Mouse (Mus musculus): ENCODE results near the gene Dbnl.

Gene Dbnl

DNA sequence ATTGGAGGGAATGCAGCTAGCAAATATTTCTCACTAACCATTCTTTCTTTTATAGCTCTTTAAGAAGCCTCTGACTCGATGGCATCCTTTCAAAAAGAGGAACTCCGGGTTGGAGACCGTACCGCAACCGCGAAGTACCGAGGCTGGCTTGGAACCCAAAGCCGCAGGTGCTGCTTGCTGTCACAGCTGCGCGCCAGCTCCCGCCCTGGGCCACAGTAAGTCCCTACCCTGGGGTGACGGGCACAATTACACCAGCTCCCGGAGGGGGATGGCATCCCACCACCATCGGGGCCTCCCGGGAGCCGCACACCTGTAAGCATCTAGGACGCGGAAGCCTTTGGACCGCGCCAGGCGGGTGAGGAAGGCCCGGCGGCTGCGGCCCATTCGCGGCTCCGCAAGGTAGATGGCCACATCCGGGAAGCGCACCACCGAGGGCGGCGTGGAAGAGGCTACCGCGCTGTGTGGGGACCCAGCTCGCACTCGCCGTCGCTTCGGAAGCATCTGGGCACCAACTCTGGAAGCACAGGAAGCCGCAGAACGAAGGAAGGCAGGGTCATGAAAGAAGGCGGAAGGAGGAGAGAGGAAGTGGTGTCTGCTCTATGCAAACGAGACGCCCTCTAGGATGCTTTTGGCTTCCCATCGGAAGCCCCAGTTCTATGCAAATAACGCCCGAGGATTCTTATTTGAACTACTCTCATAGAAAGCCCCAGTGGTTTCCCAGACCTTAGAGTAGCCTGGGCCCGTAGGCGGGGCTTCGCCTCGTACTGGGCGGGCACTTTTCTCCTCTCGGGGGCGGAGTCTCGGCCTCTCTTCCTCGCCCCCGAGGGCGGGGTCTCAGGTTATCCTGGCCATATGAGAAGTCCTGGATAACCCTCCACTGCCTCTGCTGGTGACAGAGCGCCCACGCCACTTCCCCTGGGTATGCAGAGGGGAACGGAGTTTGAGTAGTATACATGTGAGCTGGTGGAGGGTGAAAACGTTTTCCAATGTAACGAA is 49.3 kb downstream of the Dbnl start, which contains the start of gene Polm:
Gene Polm, minus strand, starts transcription at position 766 of the 996 bp plus-strand sequence.
- in situ Hi-C loops (cut with MseI, MboI): no loop called here

DNA sequence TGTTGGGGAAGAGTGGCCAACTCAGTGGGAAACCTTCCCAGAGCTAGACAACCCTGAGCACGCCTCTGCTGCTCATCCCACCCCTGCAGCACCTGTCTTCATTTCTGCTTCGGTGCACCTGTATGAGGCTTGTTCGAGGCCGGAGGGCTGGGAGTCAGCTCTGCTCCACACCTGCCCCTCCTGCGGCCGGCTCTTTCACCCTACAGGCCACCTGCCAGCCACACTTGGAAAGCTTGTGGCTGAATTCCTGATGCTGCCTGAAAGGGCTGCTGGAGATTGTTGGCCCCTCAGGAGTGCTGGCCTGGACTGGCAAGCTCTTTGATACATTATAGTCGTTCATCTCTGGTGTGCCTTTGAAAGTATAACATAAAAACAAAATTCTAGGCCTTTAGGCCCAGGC is 52.1 kb downstream of the Dbnl start:
- in situ Hi-C loops (cut with MseI, MboI): no loop called here

DNA sequence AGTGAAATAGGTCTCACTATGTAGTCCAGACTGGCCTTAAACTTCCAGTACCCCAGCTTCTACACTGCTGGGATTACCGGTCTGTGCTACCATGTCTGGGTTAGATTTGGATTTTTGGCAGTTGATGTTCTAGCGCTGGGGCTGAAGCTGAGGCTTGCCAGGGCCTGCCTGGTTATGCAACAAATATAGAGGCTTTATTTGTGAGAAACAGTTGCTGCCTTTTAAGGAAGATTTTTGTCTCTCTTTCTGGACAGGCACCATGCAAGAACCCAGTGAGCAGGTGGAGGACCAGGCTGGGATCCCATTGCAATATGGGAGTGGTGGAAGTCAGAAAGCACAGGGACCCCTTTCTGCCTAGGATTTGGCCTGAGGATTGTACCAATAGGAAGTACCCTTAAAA is 53.5 kb downstream of the Dbnl start:
- in situ Hi-C loops (cut with MseI, MboI): no loop called here

DNA sequence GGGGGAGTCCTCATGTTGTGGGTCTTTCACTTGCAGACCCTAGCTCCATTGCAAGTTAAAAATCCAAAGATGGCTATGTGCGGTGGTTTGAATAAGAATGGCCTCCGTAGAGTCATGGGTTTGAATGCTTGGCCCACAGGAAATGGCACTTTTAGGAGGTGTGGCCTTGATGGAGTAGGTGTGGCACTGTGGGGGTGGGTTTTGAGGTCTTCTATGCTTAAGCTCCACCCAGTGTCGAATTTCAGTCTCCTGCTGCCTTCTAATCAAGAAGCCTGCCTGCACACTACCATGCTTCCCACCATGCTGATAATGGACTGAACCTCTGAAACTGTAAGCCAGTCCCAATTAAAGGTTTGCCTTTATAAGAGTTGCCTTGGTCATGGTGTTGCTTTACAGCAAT is 54.8 kb downstream of the Dbnl start:
- in situ Hi-C loops (cut with MseI, MboI): no loop called here

DNA sequence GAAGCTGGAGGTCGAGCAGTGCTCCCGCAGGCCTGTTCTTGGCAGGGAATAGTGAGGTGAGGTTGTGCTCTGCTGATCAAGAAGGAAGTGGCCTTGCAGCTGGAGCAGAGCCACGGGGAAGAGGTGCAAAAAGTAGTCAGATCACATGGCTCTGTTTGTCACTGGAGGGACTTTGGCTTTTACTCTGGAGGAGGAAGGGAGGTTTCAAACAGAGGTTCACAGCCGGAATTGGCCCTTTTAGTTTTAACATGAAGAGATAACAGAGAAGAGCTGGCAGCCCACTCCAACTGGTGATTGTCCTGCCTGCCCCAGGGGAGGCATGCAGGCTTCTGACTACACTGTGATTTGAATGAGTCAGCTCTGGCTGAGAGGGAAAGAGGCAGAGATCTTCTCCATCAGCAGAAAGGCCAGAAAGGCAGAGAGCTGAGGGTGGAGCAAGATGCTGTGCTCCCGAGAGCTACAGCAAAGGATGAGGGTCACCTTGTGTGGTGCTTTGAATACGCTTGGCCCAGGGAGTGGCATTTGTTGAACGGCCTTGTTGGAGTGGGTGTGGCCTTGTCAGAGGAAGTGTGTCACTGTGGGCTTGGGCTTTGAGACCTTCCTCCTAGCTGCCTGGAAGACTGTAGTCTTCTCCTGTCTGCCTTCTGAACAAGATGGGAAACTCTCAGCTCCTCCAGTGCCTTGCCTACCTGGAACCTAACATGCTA is 58.5 kb downstream of the Dbnl start:
- in situ Hi-C loops (cut with MseI, MboI): no loop called here

DNA sequence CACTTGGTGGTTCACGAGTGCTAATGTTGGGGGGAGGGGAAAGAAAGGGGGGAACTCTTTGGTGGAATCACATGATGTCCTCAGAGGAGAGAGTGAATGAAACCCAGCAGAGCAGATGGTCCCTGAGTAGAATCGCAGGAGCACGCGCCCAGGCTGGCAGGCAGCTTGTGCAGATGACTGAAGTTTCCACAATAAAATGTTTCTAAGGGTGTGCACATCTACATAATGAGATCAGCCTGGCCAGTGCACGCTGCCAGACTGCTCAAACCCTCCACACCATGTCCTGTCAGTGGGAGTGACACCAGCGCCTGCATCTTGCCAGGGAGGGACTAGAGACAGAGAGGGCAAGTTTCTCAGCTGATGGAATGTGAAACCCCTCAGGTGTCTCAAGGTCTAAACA is 60.5 kb downstream of the Dbnl start:
- in situ Hi-C loops (cut with MseI, MboI): no loop called here

DNA sequence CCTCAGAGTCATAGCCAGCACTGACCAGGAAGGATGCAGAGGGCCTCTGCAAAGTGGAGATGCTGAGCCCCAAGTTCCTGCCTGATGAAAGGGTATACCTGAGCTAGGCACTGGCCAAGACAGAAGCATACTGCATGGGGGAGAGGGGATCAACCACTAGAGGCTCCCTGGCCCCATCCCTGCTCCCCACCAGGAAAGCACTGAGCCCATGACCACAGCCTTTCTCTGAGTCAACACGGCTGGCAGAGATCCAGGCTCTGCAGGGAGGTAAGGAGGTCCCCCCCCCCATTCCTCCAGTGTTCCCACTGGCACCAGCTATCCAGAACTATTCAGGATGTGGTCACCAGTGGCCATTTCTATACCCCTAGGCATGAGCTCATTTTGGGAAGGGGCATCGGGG is 61.0 kb downstream of the Dbnl start:
- in situ Hi-C loops (cut with MseI, MboI): no loop called here

DNA sequence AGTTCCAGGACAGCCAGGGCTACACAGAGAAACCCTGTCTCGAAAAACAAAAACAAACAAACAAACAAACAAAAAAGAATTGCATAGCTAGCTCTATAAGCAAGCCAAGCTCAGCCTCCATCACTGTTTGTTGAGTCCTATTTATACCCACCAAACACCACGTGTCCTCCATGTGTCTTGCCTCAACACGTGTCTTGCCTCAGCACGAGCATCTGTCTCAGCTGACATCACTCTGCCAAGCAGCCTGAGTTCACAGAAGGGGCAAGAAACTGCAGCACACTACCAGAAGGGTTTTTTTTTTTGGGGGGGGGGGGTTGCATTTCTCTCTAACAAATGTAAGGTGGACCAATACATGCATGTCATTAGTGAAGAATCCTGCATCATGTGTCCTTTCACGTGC is 62.2 kb downstream of the Dbnl start:
- in situ Hi-C loops (cut with MseI, MboI): no loop called here
